Mouse (Mus musculus) E14TG2a.4 (cell line): ENCODE measurements around the gene 2010111I01Rik.

Experiments
- CTCF ChIP-seq: conservative IDR thresholded peaks from 2 replicates; pipeline ENCODE4 v1.5.1; 2014; ENCODE audit warnings: low read length
- NANOG ChIP-seq: IDR thresholded peaks from 2 replicates; pipeline ENCODE4 v1.6.1; 2014; ENCODE audit warnings: borderline replicate concordance, low read length, mixed read lengths
- POU5F1 ChIP-seq: IDR thresholded peaks from 2 replicates; pipeline ENCODE4 v1.6.1; 2014; ENCODE audit warnings: low read length, borderline replicate concordance

GRCm38 (mm10) chr13:63023243-63024217 lies 58.8 kb downstream of the 2010111I01Rik start:
- TF ChIP-seq CTCF: no peak
- no peak for TF ChIP-seq POU5F1
- TF ChIP-seq NANOG: no peak
